Mouse (Mus musculus) activated CD4-positive, CD25-positive, alpha-beta regulatory T cell, adult 4 months (primary cell): ENCODE results near the gene Ppm1l. TPM values are rescaled to one million over a fixed set of nuclear protein-coding genes. Genes with fewer than 3 reads are reported as not detected.
A peak's percentile ranks its signal among the peaks of the same experiment; 100 is the strongest.

Experiments used
- ATAC-seq: one replicate; pipeline ENCODE4 v1.8.0; 2017
- polyA plus RNA-seq, 2 experiments: library from polyadenylated mRNA; unstranded; fragments of 100-300 nt; shearing (Covaris generic); gene quantifications; one replicate each; pipeline ENCODE4 v1.2.1; 2017

The Ppm1l gene
- polyA plus RNA-seq, 2 experiments from 2014 or later = 2.9 to 3.2 TPM

GRCm38 (mm10) chr3:69440761-69441160, 124.1 kb downstream of the Ppm1l start:
- peak; percentile 36 for ATAC-seq

GRCm38 (mm10) chr3:69446989-69447388, 130.3 kb downstream of the Ppm1l start:
- ATAC-seq = no peak

- ATAC-seq = no peak
These were observed 132.4 kb downstream of the Ppm1l start for GRCm38 (mm10) chr3:69449041-69449440.

- no peak for ATAC-seq
These were observed 137.7 kb downstream of the Ppm1l start for GRCm38 (mm10) chr3:69454330-69454729.

DNA sequence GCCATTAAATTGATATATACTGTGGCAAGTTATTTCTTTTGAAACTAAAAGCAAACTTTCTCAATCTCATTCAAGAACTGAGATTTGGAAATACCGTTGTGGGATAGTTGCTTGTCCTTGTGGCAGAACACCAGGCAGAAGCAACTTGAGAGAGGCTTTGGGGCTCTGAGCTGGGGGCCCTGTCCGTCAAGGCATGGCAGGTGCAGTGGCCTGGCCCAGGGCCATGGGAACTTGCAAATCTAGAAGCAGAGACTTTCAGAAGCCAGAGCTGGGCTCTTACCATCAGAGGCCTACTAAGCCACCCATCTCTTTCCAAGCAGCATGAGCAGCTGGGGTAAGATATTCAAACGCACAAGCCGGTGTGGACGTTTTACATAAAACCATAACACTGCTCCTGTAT, 139.4 kb downstream of the Ppm1l start:
- ATAC-seq = no peak

DNA sequence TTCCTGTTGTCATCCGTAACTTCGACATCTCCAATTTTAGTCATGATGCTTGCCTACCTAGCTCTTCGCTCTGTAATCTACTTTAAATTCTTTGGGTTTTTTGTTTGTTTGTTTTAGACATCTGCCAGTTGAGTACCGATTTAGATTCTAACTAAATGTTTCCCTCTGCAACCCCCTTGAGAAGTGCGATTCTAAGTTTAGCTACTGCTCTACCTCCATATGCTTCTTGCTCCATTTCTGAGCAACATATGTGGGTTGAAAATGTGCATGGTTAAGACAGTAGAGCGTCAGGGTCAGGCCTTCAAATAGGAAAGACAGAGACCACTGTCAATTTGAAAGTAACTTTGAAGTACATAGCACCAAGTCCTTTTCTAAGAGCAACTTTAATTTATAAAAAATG, 142.1 kb downstream of the Ppm1l start:
- ATAC-seq = no peak

DNA sequence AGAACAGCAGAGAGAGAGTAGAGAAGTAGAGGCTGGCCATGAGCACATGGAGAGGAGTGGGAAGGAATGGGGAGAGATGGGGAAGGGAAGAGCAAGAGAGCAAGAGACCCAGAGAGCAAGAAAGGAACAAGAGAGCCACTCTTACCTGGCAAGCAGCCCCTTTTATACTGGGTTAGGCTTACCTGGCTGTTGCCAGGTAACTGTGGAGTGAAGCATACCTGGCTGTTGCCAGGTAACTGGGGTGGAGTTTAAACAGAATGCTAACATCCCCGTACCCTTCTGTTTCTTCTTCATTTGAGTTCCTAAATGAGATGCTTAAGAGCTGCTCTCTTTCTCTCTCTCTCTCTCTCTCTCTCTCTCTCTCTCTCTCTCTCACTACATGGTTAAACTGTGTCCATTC, 145.3 kb downstream of the Ppm1l start:
- ATAC-seq = no peak

- ATAC-seq = no peak
These were observed 149.1 kb downstream of the Ppm1l start for GRCm38 (mm10) chr3:69465751-69466150.

DNA sequence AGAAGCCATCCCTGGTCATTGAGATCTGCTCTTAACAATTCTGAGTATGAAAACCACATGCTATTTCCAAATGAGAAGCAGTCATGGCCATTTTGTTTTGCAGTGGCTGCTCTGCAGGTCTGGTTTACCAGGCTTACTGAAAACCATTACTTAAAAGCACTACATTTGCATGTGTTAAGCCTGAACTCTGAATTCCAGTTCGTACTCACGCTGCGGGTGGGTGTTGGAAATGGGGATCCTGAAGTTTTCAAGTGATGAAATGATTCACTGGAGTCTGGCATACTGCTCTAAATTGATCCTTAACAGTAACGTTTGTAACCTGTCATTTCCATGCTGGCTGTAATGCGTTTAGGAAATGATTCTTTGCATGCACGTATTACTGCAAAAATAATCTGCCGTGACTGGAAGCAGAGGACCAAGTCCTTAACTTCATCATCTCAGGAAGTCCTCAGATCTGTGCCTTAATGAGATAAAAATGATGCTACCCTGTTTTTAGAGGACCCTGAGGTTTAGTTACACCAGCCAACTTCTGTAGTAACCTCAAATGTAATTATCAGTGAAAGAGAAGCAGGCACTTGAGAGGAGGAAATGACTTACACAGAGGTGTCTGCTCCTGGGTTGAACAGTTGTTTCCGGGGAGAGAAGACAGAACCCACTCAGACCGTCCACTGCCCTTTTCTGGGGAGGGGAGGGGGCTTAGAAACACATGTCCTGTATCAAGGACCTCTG, 151.8 kb downstream of the Ppm1l start:
- no peak for ATAC-seq

DNA sequence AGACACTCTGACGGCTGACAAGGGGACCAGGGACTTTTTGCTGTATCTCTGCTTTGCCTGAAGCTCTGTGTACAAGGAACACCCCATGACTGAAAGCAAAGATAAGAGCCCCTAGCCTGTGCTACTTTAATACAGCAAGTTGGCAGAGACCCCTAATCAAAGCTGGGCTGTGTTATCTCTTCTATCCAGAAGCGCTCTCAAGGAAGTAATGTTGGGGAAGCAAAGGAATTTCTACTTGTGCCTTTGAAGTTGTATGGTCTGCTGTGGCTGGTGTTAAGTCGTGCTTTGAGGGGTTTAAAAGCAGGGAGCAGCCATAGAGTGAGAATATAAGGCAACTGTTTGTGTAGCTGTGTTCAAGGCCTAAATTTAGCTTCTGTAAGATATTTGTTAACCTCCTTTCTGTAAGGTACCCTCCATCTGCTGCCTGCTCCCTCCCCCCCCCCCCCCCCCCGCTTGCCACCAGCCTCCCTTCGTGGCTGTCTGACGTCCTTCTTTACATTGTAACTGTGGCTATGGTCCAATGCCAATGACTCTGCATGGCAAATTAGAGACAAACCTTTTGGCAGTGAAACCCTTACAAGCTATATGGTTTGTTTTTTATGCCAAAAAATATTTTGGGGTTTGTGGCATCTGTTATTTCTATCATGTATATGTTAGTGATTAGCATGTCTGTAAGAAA, 152.9 kb downstream of the Ppm1l start:
- ATAC-seq = no peak

GRCm38 (mm10) chr3:69470142-69470796, 153.6 kb downstream of the Ppm1l start:
- ATAC-seq = no peak

DNA sequence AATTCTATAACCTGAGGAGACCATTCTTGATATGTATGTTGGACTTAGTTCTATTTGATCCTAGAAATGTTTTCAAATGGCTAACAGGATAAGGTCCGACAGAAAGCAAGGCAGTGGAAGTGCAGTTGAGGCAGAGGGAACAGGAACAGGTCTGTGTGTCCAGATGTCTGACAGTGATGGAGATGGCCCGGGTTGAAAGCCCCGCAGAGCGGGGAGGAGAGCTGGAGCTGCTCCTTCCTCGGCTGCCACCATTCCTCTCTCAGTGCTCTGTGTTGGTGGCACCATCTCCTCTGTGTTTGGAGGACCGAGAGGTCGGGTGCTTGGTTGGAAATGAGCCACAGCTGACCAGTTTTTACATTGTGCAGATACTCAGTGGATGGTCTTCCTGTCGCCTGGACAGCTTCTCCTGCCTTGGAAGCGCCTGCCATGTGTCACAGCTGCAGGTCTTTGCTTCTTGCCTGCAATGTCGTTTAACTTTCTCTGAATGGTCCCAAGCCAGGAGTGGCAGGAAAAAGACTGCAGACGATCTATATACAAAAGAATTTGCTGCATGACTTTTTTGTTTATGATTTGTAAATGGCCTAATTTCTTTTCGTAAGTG, 159.3 kb downstream of the Ppm1l start:
- ATAC-seq = no peak

DNA sequence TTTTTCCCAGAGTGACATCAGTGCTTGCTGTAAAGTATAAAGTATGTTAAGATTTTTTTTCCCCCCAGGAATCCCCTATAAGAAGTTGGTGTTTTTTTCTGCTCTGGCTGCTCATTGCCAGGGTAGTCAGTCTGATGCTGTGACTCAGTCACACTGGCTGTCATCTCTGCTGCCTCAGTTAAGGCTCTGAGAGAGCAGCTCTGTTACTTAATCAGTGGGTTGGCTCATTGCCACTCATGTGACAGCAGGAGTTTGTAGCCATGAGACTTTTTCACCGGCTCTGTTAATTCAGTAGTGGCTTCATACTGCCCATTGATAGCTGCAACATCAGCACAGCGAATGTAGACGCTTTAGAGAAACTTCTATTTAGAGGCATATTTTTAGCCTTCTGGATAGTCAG, 163.3 kb downstream of the Ppm1l start:
- ATAC-seq = no peak

DNA sequence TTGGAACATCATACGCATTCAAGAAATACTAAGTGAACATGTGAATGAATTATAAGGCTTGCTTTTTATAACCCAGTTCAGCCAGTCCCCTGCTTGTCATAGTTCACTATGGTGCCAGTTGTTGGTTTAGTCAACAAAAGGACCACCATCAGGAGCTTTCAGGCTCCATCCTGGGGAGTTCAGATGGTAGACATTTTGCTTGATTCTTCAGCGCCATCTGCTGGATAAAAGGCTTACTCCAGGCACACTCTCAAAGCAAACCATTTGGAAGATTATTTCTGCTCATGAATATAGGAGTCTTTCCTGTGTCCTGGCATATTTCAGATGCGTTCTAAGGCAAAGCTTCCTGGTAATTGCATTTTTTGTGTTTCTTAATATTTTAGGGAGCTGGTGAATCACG, 165.2 kb downstream of the Ppm1l start:
- peak; percentile 61 for ATAC-seq

DNA sequence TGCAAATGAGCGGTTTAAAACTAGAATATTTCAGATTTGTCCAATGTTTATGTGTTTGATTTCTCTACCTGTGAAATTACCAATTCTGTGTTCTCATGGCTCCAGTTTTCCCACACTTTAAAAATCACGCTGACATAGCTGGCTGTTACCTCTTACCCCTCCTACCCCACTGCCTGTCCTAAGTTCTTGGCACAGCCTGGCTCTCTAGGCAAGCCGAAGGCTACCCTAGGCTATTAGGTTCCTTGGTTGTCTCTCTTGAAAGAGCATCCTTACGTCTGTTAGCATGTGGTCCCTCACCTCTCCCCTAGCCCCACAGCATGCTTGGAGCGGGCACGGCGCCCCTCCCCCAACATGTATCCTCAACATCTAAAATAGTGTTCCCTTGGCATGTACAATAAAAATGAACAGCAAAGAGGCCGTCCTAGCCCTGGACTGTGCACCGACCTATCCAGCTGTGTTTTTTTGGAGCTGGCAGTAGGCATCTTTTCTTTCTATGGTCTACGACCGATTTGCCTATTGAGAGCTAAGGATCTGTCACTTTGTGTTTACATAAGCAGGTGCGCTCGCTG, 167.4 kb downstream of the Ppm1l start:
- ATAC-seq = no peak

GRCm38 (mm10) chr3:69484582-69484981, 167.9 kb downstream of the Ppm1l start:
- ATAC-seq = no peak

- no peak for ATAC-seq
These were observed 168.7 kb downstream of the Ppm1l start for GRCm38 (mm10) chr3:69485347-69485746.

DNA sequence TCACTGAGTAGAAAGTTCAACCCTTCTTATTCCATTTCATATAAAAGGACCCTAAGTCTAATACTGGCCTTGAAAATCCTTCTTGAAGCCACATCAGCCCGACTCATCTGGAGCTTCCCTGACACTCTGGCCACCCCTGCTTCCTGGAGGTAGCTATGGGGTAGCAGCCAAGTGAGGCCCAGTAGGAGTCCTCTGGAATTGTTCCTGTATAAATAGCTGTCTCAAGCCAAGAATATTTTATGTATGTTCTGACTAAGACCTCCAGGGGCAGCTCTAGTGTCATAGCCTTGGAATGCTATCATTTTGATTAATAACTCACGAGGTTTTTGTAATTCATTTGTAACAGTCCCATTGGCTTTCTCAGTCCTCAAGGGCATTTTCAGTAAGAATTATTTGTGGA, 169.1 kb downstream of the Ppm1l start:
- ATAC-seq = no peak

DNA sequence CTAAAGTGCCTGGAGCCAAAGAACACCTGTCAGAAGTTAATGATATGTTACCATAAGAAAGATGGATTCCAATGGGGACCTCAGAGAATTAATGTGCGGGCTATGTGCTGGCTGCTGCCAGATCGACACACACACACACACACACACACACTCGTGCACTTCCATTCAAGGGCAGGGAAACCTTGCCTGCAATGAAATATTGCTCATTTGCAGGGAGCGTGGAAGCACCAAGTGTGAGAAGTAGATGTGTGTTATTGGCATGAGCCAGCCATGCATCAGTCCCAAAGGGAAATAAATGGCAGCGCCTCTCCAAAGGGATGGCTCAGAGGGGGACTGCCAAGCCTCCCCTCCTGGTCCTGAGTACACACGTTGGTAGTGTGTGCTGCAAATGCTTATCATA, 170.8 kb downstream of the Ppm1l start:
- ATAC-seq = no peak

DNA sequence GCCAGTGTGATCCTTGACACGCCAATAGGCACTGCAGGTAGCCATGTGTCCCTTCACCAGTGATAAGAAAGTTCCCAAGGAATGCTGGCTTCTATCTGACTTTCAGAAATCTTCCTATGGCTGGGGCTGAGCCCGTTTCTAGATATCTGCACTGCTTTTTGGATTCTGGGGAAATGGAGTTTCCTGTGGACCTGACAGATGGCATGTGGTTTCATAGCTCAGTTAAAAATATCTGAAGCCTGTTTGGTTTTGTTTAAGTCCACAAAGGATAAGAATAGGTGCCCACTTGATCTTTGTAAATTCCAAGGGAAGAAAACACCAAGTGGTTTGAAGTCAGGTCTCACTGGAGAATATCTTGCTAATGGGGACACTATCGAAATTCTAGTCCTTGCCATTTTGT, 173.0 kb downstream of the Ppm1l start:
- no peak for ATAC-seq

DNA sequence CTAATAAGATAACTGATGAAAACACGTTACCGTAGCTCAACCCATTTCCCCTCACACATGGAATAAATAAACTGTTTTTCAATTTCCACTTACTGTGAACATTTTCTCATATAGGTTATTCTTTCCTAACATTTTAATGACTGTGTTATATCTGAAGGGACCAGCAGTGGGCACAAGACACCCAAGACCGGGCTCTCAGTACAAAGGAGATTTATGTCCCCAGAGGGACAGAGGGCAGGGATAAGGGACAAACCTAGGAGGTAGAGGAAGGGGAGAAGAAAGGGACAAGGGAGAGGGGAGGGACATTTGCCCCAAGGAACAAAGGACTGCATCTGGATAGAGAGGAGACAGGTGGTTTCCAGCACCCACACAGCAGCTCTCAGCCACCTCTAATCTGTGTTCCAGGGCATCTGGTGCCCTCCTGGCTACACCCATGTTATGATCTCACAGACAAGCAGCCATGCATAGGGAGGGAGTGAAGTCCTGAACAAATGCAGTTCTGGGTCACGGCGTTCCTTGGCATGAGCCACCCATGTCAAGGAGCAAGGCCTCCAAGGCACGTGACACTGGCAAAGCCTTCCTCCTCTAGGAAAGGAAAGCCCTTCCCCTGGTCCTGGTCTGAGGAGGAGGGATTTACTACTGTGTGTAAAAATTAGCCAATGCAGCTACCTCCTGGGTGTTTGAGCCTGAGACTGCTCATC, 174.5 kb downstream of the Ppm1l start:
- no peak for ATAC-seq

- ATAC-seq = no peak
These were observed 177.8 kb downstream of the Ppm1l start for GRCm38 (mm10) chr3:69494233-69495010.
